Mouse (Mus musculus) layer of hippocampus, adult 2 months (tissue): Measurements from ENCODE around the gene Nwd2. TPM values are rescaled to one million over a fixed set of nuclear protein-coding genes. Genes with fewer than 3 reads are reported as not detected.
A peak's percentile ranks its signal among the peaks of the same experiment; 100 is the strongest.

Source experiments
- DNase-seq, 2 experiments: peaks; one replicate each; pipeline ENCODE4 v3.0.0; 2022; ENCODE audit warnings: low spot score in 2 of 2
- H3K27ac ChIP-seq: fragments of 200-600 bp; 2 replicates; pipeline ENCODE4 v1.8.1; 2022
- H3K4me3 ChIP-seq: fragments of 200-600 bp; 2 replicates; pipeline ENCODE4 v1.8.1; 2022; ENCODE audit warnings: mild to moderate bottlenecking
- CTCF ChIP-seq: fragments of 200-600 bp; conservative IDR thresholded peaks from 2 replicates; pipeline ENCODE4 v1.8.1; 2022; ENCODE audit warnings: antibody characterized with exemption, mild to moderate bottlenecking, moderate library complexity
- total RNA-seq, 2 experiments: library from RNA; stranded (reverse); gene quantifications; 2 replicates each; pipeline ENCODE4 v1.2.3; 2021

The Nwd2 gene
- total RNA-seq, 2 experiments from 2014 or later: 20.9 to 22.3 TPM

- no peak overlapping the region for H3K4me3 ChIP-seq
- H3K27ac ChIP-seq: no peak overlapping the region
- DNase-seq: no peak
- no peak for TF ChIP-seq CTCF
Observed at GRCm38 (mm10) chr5:63675934-63676333, 27.0 kb downstream of the Nwd2 start.

- Histone ChIP-seq H3K27ac (no peak overlapping the region), H3K4me3 (no peak overlapping the region)
- TF ChIP-seq CTCF: no peak
- no peak for DNase-seq
Observed at GRCm38 (mm10) chr5:63689084-63689483, 40.2 kb downstream of the Nwd2 start.

- DNase-seq: peak in 1 of 2 experiments; percentile 49
- no peak overlapping the region for H3K4me3 ChIP-seq
- H3K27ac ChIP-seq: peak overlapping the region; percentile 62; the same call in 1 of the 2 replicates
- no peak for TF ChIP-seq CTCF
Observed at GRCm38 (mm10) chr5:63696784-63697183, 47.9 kb downstream of the Nwd2 start.

- DNase-seq: no peak
- H3K27ac ChIP-seq: peak overlapping the region; percentile 62; the same call in 1 of the 2 replicates
- no peak for TF ChIP-seq CTCF
- H3K4me3 ChIP-seq: no peak overlapping the region
Observed at GRCm38 (mm10) chr5:63697196-63697595, 48.3 kb downstream of the Nwd2 start.

GRCm38 (mm10) chr5:63728955-63729354 lies 80.1 kb downstream of the Nwd2 start:
- Histone ChIP-seq H3K27ac (no peak overlapping the region), H3K4me3 (no peak overlapping the region)
- TF ChIP-seq CTCF: no peak
- no peak for DNase-seq

GRCm38 (mm10) chr5:63735521-63735920 lies 86.6 kb downstream of the Nwd2 start:
- Histone ChIP-seq H3K27ac (no peak overlapping the region), H3K4me3 (no peak overlapping the region)
- DNase-seq: no peak
- no peak for TF ChIP-seq CTCF

- TF ChIP-seq CTCF: no peak
- no peak for DNase-seq
- H3K27ac ChIP-seq: no peak overlapping the region
- no peak overlapping the region for H3K4me3 ChIP-seq
Observed at GRCm38 (mm10) chr5:63743426-63743825, 94.5 kb downstream of the Nwd2 start.

- no peak for DNase-seq
- Histone ChIP-seq H3K27ac (no peak overlapping the region), H3K4me3 (no peak overlapping the region)
- TF ChIP-seq CTCF: no peak
Observed at GRCm38 (mm10) chr5:63748299-63748698, 99.4 kb downstream of the Nwd2 start.

GRCm38 (mm10) chr5:63748759-63749158 lies 99.9 kb downstream of the Nwd2 start:
- DNase-seq: no peak
- TF ChIP-seq CTCF: no peak
- Histone ChIP-seq H3K4me3 (no peak overlapping the region), H3K27ac (no peak overlapping the region)

GRCm38 (mm10) chr5:63755092-63755761 lies 106.3 kb downstream of the Nwd2 start:
- Histone ChIP-seq H3K27ac (no peak overlapping the region), H3K4me3 (no peak overlapping the region)
- DNase-seq: no peak
- peak; percentile 67 for TF ChIP-seq CTCF

- TF ChIP-seq CTCF: no peak
- DNase-seq: no peak
- H3K4me3 ChIP-seq: no peak overlapping the region
- H3K27ac ChIP-seq: no peak overlapping the region
Observed at GRCm38 (mm10) chr5:63755938-63756337, 107.0 kb downstream of the Nwd2 start.

GRCm38 (mm10) chr5:63765886-63766285 lies 117.0 kb downstream of the Nwd2 start:
- DNase-seq: peak; percentile 11 to 23
- no peak for TF ChIP-seq CTCF
- Histone ChIP-seq H3K4me3 (no peak overlapping the region), H3K27ac (no peak overlapping the region)

- peak; percentile 56 to 74 for DNase-seq
- H3K4me3 ChIP-seq: peak overlapping the region; percentile 49
- peak; percentile 94 for TF ChIP-seq CTCF
Observed at GRCm38 (mm10) chr5:63766715-63767114, 117.8 kb downstream of the Nwd2 start.

GRCm38 (mm10) chr5:63767464-63767863 lies 118.6 kb downstream of the Nwd2 start:
- Histone ChIP-seq H3K27ac (peak overlapping the region; percentile 16; the same call in 1 of the 2 replicates), H3K4me3 (peak overlapping the region; percentile 49)
- peak; percentile 17 to 43 for DNase-seq
- TF ChIP-seq CTCF: no peak

More at GRCm38 (mm10) chr5:63766715-63767114, 117.8 kb downstream of the Nwd2 start:
- H3K27ac ChIP-seq: no peak overlapping the region
